Mouse (Mus musculus) neural tube, embryonic 11.5 days (tissue): ENCODE measurements around the gene Rab43. TPM values are rescaled to one million over a fixed set of nuclear protein-coding genes. Genes with fewer than 3 reads are reported as not detected.

Source experiments
- ATAC-seq: fragments of 200-750 bp; cut with Nextera tagmentation; 2 replicates; pipeline ENCODE4 v1.8.0; 2017; ENCODE audit warnings: moderate number of reproducible peaks, mild to moderate bottlenecking, moderate TSS enrichment, moderate library complexity; ENCODE audit not compliant: insufficient read depth, low FRiP score, low TSS enrichment
- DNase-seq: peaks from one replicate; pipeline ENCODE4 v3.0.0-alpha.2; 2015; ENCODE audit warnings: low spot score
- H3K27ac ChIP-seq: fragments of 300-500 bp; sonication (generic); 2 replicates; pipeline ENCODE4 v1.5.1; 2014; ENCODE audit warnings: low read depth, mild to moderate bottlenecking, low read length
- H3K27me3 ChIP-seq: fragments of 300-500 bp; sonication (generic); 2 replicates; pipeline ENCODE4 v1.6.1; 2014; ENCODE audit warnings: mild to moderate bottlenecking, low read length, mixed read lengths; ENCODE audit not compliant: control insufficient read depth, insufficient read depth
- H3K36me3 ChIP-seq: fragments of 300-500 bp; sonication (generic); 2 replicates; pipeline ENCODE4 v1.6.1; 2014; ENCODE audit warnings: mild to moderate bottlenecking, low read length, moderate library complexity, mixed read lengths; ENCODE audit not compliant: control insufficient read depth, insufficient read depth
- H3K4me1 ChIP-seq: fragments of 300-500 bp; sonication (generic); 2 replicates; pipeline ENCODE4 v1.6.1; 2014; ENCODE audit warnings: low read length, mixed read lengths; ENCODE audit not compliant: control insufficient read depth, insufficient read depth
- H3K4me2 ChIP-seq: fragments of 300-500 bp; sonication (generic); 2 replicates; pipeline ENCODE4 v1.6.1; 2014; ENCODE audit warnings: low read depth, mild to moderate bottlenecking, moderate library complexity
- H3K4me3 ChIP-seq: fragments of 300-500 bp; sonication (generic); 2 replicates; pipeline ENCODE4 v1.5.1; 2014; ENCODE audit warnings: low read depth, low read length
- H3K9ac ChIP-seq: fragments of 300-500 bp; sonication (generic); 2 replicates; pipeline ENCODE4 v1.6.1; 2014; ENCODE audit warnings: mild to moderate bottlenecking, low read length
- H3K9me3 ChIP-seq: fragments of 300-500 bp; sonication (generic); 2 replicates; pipeline ENCODE4 v1.6.1; 2016; ENCODE audit warnings: low read length; ENCODE audit not compliant: control insufficient read depth
- WGBS: fragments of 180-500 bp; shearing (Covaris S2); extraction: QIAGEN DNeasy Blood & Tissue Kit; methylation state at CpG from one replicate; pipeline ENCODE4 v1.1.7; 2014; 5-methylcytosine and 5-hydroxymethylcytosine counted together
- polyA plus RNA-seq: library from polyadenylated mRNA; unstranded; fragments of >200 nt; fragmentation: Nextera tagmentation; extraction: Ambion mirVana; gene quantifications from 2 replicates; pipeline ENCODE4 v1.2.1, GENCODE M21; 2014

Gene Rab43
- 7.9 and 8.4 TPM in 2 replicates for polyA plus RNA-seq

DNA sequence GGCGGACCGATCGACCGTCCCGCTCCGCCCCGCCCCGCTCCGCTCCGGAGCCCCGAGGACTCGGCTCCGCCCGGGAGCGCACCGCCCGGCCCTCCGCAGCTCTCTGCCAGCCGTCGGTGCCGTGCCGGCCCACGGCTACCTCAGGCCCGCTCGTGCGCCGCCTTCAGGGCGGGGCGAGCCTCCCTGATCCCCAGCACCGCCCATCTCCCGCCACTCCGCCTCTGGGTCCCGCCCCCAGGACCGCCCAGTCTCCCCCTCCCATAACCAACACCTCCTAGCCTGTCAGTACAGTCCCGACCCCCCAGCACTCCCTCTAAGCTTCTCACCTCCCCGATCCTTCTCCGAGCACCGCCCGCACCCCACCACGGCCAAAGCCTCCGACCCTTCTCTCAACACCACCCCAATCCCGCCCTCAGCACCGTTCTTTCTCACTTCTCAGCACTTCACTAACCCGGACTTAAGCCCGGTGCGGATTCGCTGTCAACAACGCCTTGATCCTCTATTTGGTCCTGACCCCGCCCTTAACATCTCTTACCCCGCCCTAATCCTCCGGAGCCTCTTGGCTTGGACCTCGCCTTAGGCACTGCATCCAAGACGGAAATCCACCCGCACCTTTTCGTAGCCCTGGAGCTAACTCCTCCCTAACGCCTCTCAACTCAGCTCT, at the start of gene Rab43:
TSS of gene Rab43 (minus strand) at position 490 of the 664 bp plus-strand sequence.
- ATAC-seq = peak; percentile 96
- peaks cover 3% of the 10 kb centered on the region; the same call in 1 of the 2 replicates for H3K4me1 ChIP-seq
- peak within 1 kb of the TSS; percentile 66 for H3K4me3 ChIP-seq
- DNase-seq = peak; percentile 90
- H3K4me2 ChIP-seq = peak within 1 kb of the TSS; percentile 98
- no peaks in the 10 kb centered on the region for H3K27me3 ChIP-seq
- H3K27ac ChIP-seq = no peak within 1 kb of the TSS; the same call in 1 of the 2 replicates
- no peaks in the 10 kb centered on the region for H3K36me3 ChIP-seq
- H3K9me3 ChIP-seq = no peaks in the 10 kb centered on the region
- WGBS = under 1% methylated on average over 54 of the region's 56 CpGs
- peak within 1 kb of the TSS; percentile 74 for H3K9ac ChIP-seq

DNA sequence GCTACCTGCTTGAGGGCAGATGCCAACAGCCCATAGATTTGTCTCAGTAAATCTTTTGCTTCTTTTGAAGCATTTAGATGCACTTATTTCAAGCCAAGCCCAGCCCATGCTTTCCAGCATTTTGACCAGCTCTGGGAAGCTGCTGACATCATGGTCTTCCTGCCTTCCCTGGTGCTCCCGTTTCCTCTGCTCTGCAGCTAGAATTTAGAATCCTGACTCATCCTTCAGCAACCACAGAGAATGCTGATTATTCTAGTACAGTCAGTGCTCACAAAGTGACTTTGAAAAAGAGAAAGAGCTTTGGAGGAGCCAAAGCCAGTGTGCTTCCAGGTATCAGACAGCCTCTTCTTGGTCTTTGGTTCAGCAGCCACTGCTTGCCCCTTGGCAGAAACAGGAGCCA, 45.1 kb upstream of the Rab43 start:
- no peak overlapping the region for H3K4me3 ChIP-seq
- H3K27ac ChIP-seq = no peak overlapping the region
- H3K9me3 ChIP-seq = no peaks in the 10 kb centered on the region
- 70% methylated on average over 1 of the region's 1 CpGs for WGBS
- ATAC-seq = no peak
- no peak for DNase-seq
- H3K4me1 ChIP-seq = no peaks in the 10 kb centered on the region
- H3K4me2 ChIP-seq = no peak overlapping the region
- H3K9ac ChIP-seq = no peak overlapping the region
- no peaks in the 10 kb centered on the region for H3K27me3 ChIP-seq
- no peaks in the 10 kb centered on the region for H3K36me3 ChIP-seq

DNA sequence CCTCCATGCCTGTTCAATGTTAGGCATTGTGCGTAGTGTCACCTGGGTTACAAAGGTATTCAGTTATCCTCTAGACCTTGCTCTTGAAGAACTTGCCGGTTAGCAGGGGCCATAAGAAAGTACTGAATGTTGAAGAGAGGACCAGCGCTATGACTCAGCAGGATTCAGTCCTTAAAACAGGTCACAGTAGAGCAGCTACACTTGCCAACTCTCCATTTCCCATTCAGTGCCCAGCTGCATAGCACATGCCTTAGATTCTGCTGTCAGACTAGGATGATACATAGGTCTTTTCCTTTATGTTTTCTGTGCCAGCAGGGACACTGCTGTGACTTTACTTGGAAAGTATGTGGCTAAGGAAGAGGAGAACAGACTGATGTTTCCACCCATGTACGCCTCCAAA, 41.5 kb upstream of the Rab43 start:
- ATAC-seq = no peak
- no peak for DNase-seq
- Histone ChIP-seq H3K4me3 (no peak overlapping the region), H3K27me3 (no peaks in the 10 kb centered on the region), H3K4me1 (peaks cover 5% of the 10 kb centered on the region; the same call in 1 of the 2 replicates), H3K9me3 (no peaks in the 10 kb centered on the region), H3K36me3 (no peaks in the 10 kb centered on the region; the same call in 1 of the 2 replicates), H3K9ac (no peak overlapping the region), H3K27ac (no peak overlapping the region), H3K4me2 (no peak overlapping the region)
- WGBS = 81% methylated on average over 4 of the region's 4 CpGs

DNA sequence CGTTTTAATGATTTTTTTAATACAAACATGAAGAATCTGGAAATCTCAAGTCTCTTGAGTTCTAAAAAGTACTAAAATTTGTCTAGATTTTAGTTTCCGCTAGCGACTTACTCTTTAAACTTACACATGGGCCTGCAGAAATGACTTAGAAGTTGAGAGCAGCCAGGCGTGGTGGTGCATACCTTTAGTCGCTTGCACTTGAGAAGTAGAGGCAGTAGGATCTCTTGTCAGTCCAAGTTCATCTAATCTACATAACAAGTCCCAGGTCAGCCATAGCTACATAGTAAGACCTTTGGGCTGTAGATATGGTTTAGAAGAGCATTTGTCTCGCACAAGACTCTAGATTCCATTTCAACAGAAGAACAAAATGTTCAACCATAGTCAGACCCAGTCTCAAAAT, 39.9 kb upstream of the Rab43 start:
- peaks cover 7% of the 10 kb centered on the region; the same call in 1 of the 2 replicates for H3K4me1 ChIP-seq
- WGBS = 85% methylated on average over 6 of the region's 6 CpGs
- H3K36me3 ChIP-seq = no peaks in the 10 kb centered on the region; the same call in 1 of the 2 replicates
- DNase-seq (no peak), ATAC-seq (no peak)
- no peaks in the 10 kb centered on the region for H3K27me3 ChIP-seq
- no peak overlapping the region for H3K27ac ChIP-seq
- H3K4me2 ChIP-seq = no peak overlapping the region
- H3K9ac ChIP-seq = no peak overlapping the region
- H3K4me3 ChIP-seq = no peak overlapping the region
- no peaks in the 10 kb centered on the region for H3K9me3 ChIP-seq

DNA sequence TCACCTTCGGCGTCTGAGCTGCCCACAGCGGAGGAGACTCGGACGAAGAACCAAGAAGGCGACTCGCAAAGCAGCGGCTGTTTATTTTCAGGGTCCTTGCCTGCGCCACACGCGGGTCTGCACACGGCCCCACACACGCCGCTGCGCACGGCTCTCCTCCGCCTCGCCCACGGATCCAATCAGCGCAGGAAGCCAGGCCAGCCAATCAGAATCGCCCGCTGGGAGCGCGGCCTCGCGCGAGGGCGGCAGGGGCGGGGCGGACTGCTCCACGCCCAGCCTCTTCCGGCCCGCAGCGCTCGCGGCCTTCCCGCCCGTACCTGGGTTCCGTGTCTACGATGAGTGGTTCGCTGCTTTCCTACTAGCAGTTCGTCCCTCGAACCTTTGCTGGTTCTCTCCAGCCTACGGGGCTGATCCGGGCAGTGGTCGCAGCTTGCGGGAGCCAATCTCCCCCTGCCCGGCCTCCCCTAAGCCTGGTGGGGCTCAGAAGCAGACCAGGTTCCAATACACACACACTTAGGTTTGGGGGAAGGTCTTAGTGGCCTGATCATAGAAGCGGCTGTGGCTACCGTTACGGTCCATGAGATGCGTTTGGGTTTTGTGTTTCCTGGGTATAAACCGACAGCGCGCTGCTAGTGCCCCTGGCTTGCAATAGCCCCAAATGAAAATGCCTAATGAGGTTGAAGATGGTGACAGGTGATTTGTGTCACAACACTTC, 39.1 kb upstream of the Rab43 start, which contains the start of gene Cnbp:
TSS of gene Cnbp (minus strand) at position 207 of the 715 bp plus-strand sequence.
- Histone ChIP-seq H3K36me3 (no peaks in the 10 kb centered on the region; the same call in 1 of the 2 replicates), H3K9me3 (no peaks in the 10 kb centered on the region), H3K27ac (peak within 1 kb of the TSS; percentile 85), H3K27me3 (no peaks in the 10 kb centered on the region), H3K4me1 (peaks cover 7% of the 10 kb centered on the region; the same call in 1 of the 2 replicates), H3K9ac (peak within 1 kb of the TSS; percentile 99), H3K4me2 (peak within 1 kb of the TSS; percentile 77), H3K4me3 (peak within 1 kb of the TSS; percentile 100)
- peak; percentile 98 for ATAC-seq
- peak; percentile 99 for DNase-seq
- WGBS = under 1% methylated on average over 53 of the region's 55 CpGs

DNA sequence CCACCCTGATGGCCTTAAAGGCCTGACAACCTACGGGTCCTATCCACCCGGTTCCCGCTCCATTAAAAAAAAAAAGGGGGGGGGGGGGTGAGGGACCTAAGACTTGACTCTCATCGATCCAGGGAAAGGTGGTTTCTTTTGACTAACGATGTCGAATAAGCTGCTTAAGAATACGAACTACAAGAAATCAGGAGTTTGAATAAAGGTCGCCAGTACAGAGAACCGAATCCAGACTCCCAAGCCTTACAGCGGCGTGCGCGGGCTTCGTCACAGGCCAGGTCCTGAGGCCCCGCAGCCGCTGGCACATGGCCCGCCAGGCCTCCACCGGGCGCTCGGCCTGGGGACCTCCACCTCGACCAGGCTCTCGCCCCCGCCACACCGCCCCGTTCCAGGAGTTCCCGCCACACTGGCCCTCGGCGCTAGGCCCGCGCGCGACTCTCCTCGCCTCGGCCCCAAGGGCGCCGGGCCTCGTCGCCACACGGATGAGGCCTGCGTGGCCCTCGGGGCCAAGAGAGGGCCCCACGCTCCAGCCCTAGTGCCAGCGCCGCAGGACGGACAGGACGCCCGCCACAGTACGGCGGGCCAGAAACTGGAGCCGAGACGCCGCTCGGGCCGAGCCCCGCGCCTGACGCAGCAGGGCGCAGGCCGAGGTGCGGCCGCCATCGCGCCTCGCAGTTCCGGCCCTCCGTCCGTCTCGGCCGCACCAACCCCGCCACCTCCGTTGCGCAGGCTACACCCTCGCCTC, 38.4 kb upstream of the Rab43 start:
- Histone ChIP-seq H3K9ac (peak overlapping the region; percentile 99), H3K4me2 (peak overlapping the region; percentile 77), H3K27ac (peak overlapping the region; percentile 85), H3K4me1 (peaks cover 7% of the 10 kb centered on the region; the same call in 1 of the 2 replicates), H3K9me3 (no peaks in the 10 kb centered on the region), H3K27me3 (no peaks in the 10 kb centered on the region), H3K36me3 (no peaks in the 10 kb centered on the region; the same call in none of the 2 replicates), H3K4me3 (peak overlapping the region; percentile 100)
- WGBS = under 1% methylated on average over 73 of the region's 73 CpGs
- DNase-seq (peak; percentile 64), ATAC-seq (peak; percentile 70)

DNA sequence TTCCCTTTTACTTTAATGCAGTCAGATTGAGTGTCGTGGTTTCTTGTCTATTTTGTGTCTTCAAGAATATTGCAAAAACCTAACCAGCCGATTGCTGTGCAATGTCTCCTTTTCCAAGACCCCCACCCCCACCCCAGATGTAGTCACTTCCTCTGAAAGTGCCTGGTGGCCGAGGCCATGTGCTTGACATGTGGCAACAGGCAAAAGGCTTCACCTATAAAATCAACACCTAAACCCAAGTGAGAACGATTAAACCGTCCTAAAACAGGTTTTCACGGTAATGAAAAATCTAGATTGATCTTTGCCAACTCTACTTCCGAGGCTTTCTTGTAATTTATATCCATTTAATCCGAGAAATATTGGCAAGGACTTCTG, 37.8 kb upstream of the Rab43 start:
- no peak for ATAC-seq

DNA sequence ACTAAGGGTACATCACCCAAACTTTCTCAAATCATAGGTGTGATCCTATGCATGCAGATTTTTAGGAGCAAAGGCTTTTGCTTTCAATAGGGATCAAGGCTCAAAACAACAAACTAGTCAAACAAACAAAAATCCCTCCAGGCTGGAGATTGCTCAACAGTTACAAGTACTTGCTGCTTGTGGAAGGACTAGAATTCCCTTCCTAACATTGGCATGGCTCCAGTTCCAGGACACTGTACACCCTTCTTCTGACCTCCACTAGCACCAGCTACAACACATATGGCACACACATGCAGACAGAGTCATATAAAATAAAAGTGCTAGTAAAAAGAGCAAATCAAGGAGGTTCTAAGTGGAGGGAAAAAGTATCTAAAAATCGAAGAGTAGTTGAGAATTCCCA, 34.8 kb upstream of the Rab43 start:
- no peak for ATAC-seq
- Histone ChIP-seq H3K27me3 (no peaks in the 10 kb centered on the region), H3K9ac (no peak overlapping the region), H3K9me3 (no peaks in the 10 kb centered on the region), H3K36me3 (peaks cover 10% of the 10 kb centered on the region), H3K4me1 (peaks cover 7% of the 10 kb centered on the region; the same call in 1 of the 2 replicates), H3K4me3 (no peak overlapping the region), H3K27ac (no peak overlapping the region), H3K4me2 (no peak overlapping the region)
- WGBS = 81% methylated on average over 1 of the region's 1 CpGs
- DNase-seq = no peak

More for the DNA sequence above, 37.8 kb upstream of the Rab43 start:
- Histone ChIP-seq H3K4me1 (peaks cover 7% of the 10 kb centered on the region; the same call in 1 of the 2 replicates), H3K36me3 (peaks cover 2% of the 10 kb centered on the region), H3K4me3 (peak overlapping the region; percentile 100), H3K27ac (no peak overlapping the region), H3K9ac (peak overlapping the region; percentile 99), H3K4me2 (peak overlapping the region; percentile 77), H3K9me3 (no peaks in the 10 kb centered on the region), H3K27me3 (no peaks in the 10 kb centered on the region)
- WGBS = under 1% methylated on average over 8 of the region's 8 CpGs
- DNase-seq = peak; percentile 14
